Mouse (Mus musculus): Measurements from ENCODE around the gene Ttc23.

- no peak for TF ChIP-seq CTCF (IDR thresholded peaks at IDR 0.05; ENCODE audit: extremely low read depth, insufficient read depth, insufficient read length, insufficient replicate concordance)
- no peak for TF ChIP-seq POLR2A (IDR thresholded peaks at IDR 0.05; ENCODE audit: low read depth, low read length)
These were observed at the start of gene Ttc23 for GRCm38 (mm10) chr7:67647277-67647676.

Data from spleen, adult 2 months (tissue).